8 mouse cellular contexts compared by ENCODE assay signal in genomic region chr11:120549168-120549945, GRCm38 (mm10). TPM values are rescaled to one million over a fixed set of nuclear protein-coding genes. Genes with fewer than 3 reads are reported as not detected.
DNase-seq lines count a peak whose midpoint lies in the region; ATAC-seq and TF ChIP-seq lines count a peak whose summit lies in the region.

Mcrip1 (minus strand) TSS chr11:120549727.

- WGBS in lung, embryonic 15.5 days, result under 1% methylated on average over 71 of the region's 87 CpGs
- WGBS in olfactory bulb, adult 2 months, result under 1% methylated on average over 81 of the region's 87 CpGs

- peaks cover 3% of the 10 kb centered on the region for H3K36me3 ChIP-seq in lung, embryonic 15.5 days

- DNase-seq in Muller cell, postnatal 12 days (ENCODE audit: inconsistent ontology term), result peak; percentile 95
- DNase-seq in cerebellum, adult 9-10 months, result peak; percentile 89
- peak; percentile 64 for DNase-seq in layer of hippocampus, adult 9-10 months (ENCODE audit: low spot score)
- peak; percentile 89 to 91 for DNase-seq in thymus, adult 18-20 months

- H3K9ac ChIP-seq in lung, embryonic 15.5 days, result peak within 1 kb of the TSS; percentile 99

- peaks cover 27% of the 10 kb centered on the region for H3K4me1 ChIP-seq in lung, embryonic 15.5 days
- H3K4me1 ChIP-seq in olfactory bulb, adult 2 months (ENCODE audit: control insufficient read depth, insufficient read depth, low read length), result peaks cover 22% of the 10 kb centered on the region

- no peaks in the 10 kb centered on the region for H3K27me3 ChIP-seq in lung, embryonic 15.5 days

- H3K4me3 ChIP-seq in lung, embryonic 15.5 days, result peak within 1 kb of the TSS; percentile 95
- H3K4me3 ChIP-seq in olfactory bulb, adult 2 months (ENCODE audit: insufficient read depth, low read depth, low read length), result peak within 1 kb of the TSS; percentile 86

- peak within 1 kb of the TSS; percentile 89 for H3K4me2 ChIP-seq in lung, embryonic 15.5 days

- TF ChIP-seq CTCF in olfactory bulb, adult 2 months (IDR thresholded peaks at IDR 0.05; ENCODE audit: insufficient read depth, low read depth, low read length), result no peak

- H3K9me3 ChIP-seq in lung, embryonic 15.5 days, result no peaks in the 10 kb centered on the region

- peak; percentile 76 for TF ChIP-seq POLR2A in olfactory bulb, adult 2 months (IDR thresholded peaks at IDR 0.05; ENCODE audit: insufficient read depth, low read depth, low read length)

- peak; percentile 87 for ATAC-seq in frontal cortex, adult (ENCODE audit: low TSS enrichment)
- peak; percentile 55 to 66; a peak in 3 of 4 replicates for ATAC-seq in hematopoietic stem cell, adult 5-6 weeks (replicated peaks in 1 of 2; ENCODE audit: insufficient read depth in 1 of 2, low FRiP score in 2 of 2, low TSS enrichment in 1 of 2, low read depth in 1 of 2, poor library complexity in 2 of 2, severe bottlenecking in 2 of 2)
- peak; percentile 84 for ATAC-seq in lung, embryonic 15.5 days (ENCODE audit: borderline replicate concordance, extremely low read depth, low FRiP score, low TSS enrichment)

- peak within 1 kb of the TSS; percentile 96 for H3K27ac ChIP-seq in lung, embryonic 15.5 days
- peak within 1 kb of the TSS; percentile 45; the same call in 1 of the 2 replicates for H3K27ac ChIP-seq in olfactory bulb, adult 2 months (ENCODE audit: insufficient read depth, low read depth, low read length)

RNA-seq across cellular contexts. Expression of gene Mcrip1, which starts in this region (rescaled TPM):
- 11.6 and 21.4 TPM in 2 replicates for total RNA-seq in hematopoietic stem cell, adult 5-6 weeks (2017)
- polyA plus RNA-seq in lung, embryonic 15.5 days (2015; fragmentation: Nextera tagmentation; extraction: Ambion mirVana), result 205 and 209 TPM in 2 replicates
- polyA plus RNA-seq in olfactory bulb, adult 2 months (2012; ENCODE audit: insufficient read depth, insufficient read length, low replicate concordance, missing spikeins), result not detected in 2 replicates

Comparison
In these comparisons a context has a peak if more than half of its experiments do, and no peak if none do; other contexts are left out.
1. Peak in every context shown above with its lines: DNase-seq, ATAC-seq, H3K4me3 ChIP-seq and H3K27ac ChIP-seq.